Mouse (Mus musculus) megakaryocyte progenitor cell, adult 5-6 weeks (primary cell): ENCODE measurements around the gene Mfsd14a. TPM values are rescaled to one million over a fixed set of nuclear protein-coding genes. Genes with fewer than 3 reads are reported as not detected.
A peak's percentile ranks its signal among the peaks of the same experiment; 100 is the strongest.

Source experiments
- ATAC-seq: replicated peaks from 2 replicates; pipeline ENCODE4 v1.8.0; 2016; ENCODE audit warnings: mild to moderate bottlenecking, moderate TSS enrichment, inconsistent platforms; ENCODE audit not compliant: poor library complexity
- total RNA-seq, 2 experiments: library from RNA; stranded (forward) in 1 of 2; stranded (reverse) in 1 of 2; fragments of 157-497, 149-512 nt in 1 of 2; fragments of 200-1000 nt in 1 of 2; gene quantifications; 2 replicates each; pipeline versions ENCODE4 v1.2.3 to v1.2.4; 2015 to 2017

Mfsd14a gene
- total RNA-seq, 2 experiments from 2014 or later = 66.0 to 77.9 TPM

- no peak for ATAC-seq
These were observed 57.9 kb downstream of the Mfsd14a start for GRCm38 (mm10) chr3:116604570-116604969.

GRCm38 (mm10) chr3:116601781-116602180, 60.7 kb downstream of the Mfsd14a start:
- ATAC-seq = no peak

- peak; percentile 87 for ATAC-seq
These were observed 61.5 kb downstream of the Mfsd14a start for GRCm38 (mm10) chr3:116601005-116601404.

GRCm38 (mm10) chr3:116599705-116600104, 62.8 kb downstream of the Mfsd14a start:
- no peak for ATAC-seq

- ATAC-seq = no peak
These were observed 66.9 kb downstream of the Mfsd14a start for GRCm38 (mm10) chr3:116595603-116595991.

GRCm38 (mm10) chr3:116594728-116595602, 67.5 kb downstream of the Mfsd14a start, which contains the start of gene Sass6:
Gene Sass6 (plus strand): TSS chr3:116594982.
- peak; percentile 96 for ATAC-seq

- peak; percentile 59 for ATAC-seq
These were observed 68.3 kb downstream of the Mfsd14a start for GRCm38 (mm10) chr3:116594076-116594727.

GRCm38 (mm10) chr3:116582201-116582600, 80.3 kb downstream of the Mfsd14a start:
- no peak for ATAC-seq

Other genes starting within 250 kb of the Mfsd14a start
- 26.7 and 28.5 TPM in 2 replicates for gene Cdc14a, start 238.6 kb downstream of the Mfsd14a start, total RNA-seq (2015)
- gene Cdc14a, start 238.6 kb downstream of the Mfsd14a start, total RNA-seq (2017) = 25.9 and 30.7 TPM in 2 replicates
- gene Rtca, start 154.5 kb downstream of the Mfsd14a start, total RNA-seq (2015) = 57.9 and 67.6 TPM in 2 replicates
- gene Rtca, start 154.5 kb downstream of the Mfsd14a start, total RNA-seq (2017) = 42.8 and 49.3 TPM in 2 replicates
- 16.7 and 17.8 TPM in 2 replicates for gene Dbt, start 149.6 kb downstream of the Mfsd14a start, total RNA-seq (2015)
- 12.1 and 15.6 TPM in 2 replicates for gene Dbt, start 149.6 kb downstream of the Mfsd14a start, total RNA-seq (2017)
- gene Lrrc39, start 99.7 kb downstream of the Mfsd14a start, total RNA-seq (2015) = 0.05 and 0.52 TPM in 2 replicates
- gene Lrrc39, start 99.7 kb downstream of the Mfsd14a start, total RNA-seq (2017) = 0.37 and 0.84 TPM in 2 replicates
- gene Sass6, start 67.7 kb downstream of the Mfsd14a start, total RNA-seq (2015) = 38.0 and 39.6 TPM in 2 replicates
- 47.1 and 63.8 TPM in 2 replicates for gene Sass6, start 67.7 kb downstream of the Mfsd14a start, total RNA-seq (2017)
- gene Trmt13, start 48.1 kb downstream of the Mfsd14a start, total RNA-seq (2015) = 23.4 and 40.3 TPM in 2 replicates
- gene Trmt13, start 48.1 kb downstream of the Mfsd14a start, total RNA-seq (2017) = 28.3 and 34.9 TPM in 2 replicates
- gene Gm43191, start 18.6 kb upstream of the Mfsd14a start, total RNA-seq (2015) = not detected in 2 replicates
- gene Gm43191, start 18.6 kb upstream of the Mfsd14a start, total RNA-seq (2017) = not detected in 2 replicates
- 42.5 and 45.9 TPM in 2 replicates for gene Slc35a3, start 50.2 kb upstream of the Mfsd14a start, total RNA-seq (2015)
- 51.3 and 60.6 TPM in 2 replicates for gene Slc35a3, start 50.2 kb upstream of the Mfsd14a start, total RNA-seq (2017)
- gene Agl, start 145.5 kb upstream of the Mfsd14a start, total RNA-seq (2015) = 12.8 and 15.5 TPM in 2 replicates
- gene Agl, start 145.5 kb upstream of the Mfsd14a start, total RNA-seq (2017) = 10.4 and 14.0 TPM in 2 replicates
- 73.1 and 73.3 TPM in 2 replicates for gene Frrs1, start 196.8 kb upstream of the Mfsd14a start, total RNA-seq (2015)
- gene Frrs1, start 196.8 kb upstream of the Mfsd14a start, total RNA-seq (2017) = 49.4 and 50.4 TPM in 2 replicates